Mouse (Mus musculus) heart, embryonic 10.5 days (tissue): Measurements from ENCODE around the gene Tuba1c. TPM values are rescaled to one million over a fixed set of nuclear protein-coding genes. Genes with fewer than 3 reads are reported as not detected.

Source experiments
- DNase-seq: peaks from one replicate; pipeline ENCODE4 v3.0.0-alpha.2; 2017; ENCODE audit warnings: low spot score
- H3K27ac ChIP-seq: fragments of 300-500 bp; sonication (generic); 2 replicates; pipeline ENCODE4 v1.5.1; 2016; ENCODE audit warnings: mild to moderate bottlenecking
- H3K27me3 ChIP-seq: fragments of 300-500 bp; sonication (generic); 2 replicates; pipeline ENCODE4 v1.6.1; 2016; ENCODE audit warnings: mild to moderate bottlenecking; ENCODE audit not compliant: poor library complexity, insufficient read depth, severe bottlenecking
- H3K36me3 ChIP-seq: fragments of 300-500 bp; sonication (generic); 2 replicates; pipeline ENCODE4 v1.6.1; 2016; ENCODE audit warnings: mild to moderate bottlenecking, moderate library complexity
- H3K4me1 ChIP-seq: fragments of 300-500 bp; sonication (generic); 2 replicates; pipeline ENCODE4 v1.6.1; 2016; ENCODE audit warnings: mild to moderate bottlenecking
- H3K4me3 ChIP-seq: fragments of 300-500 bp; sonication (generic); 2 replicates; pipeline ENCODE4 v1.5.1; 2016; ENCODE audit warnings: mild to moderate bottlenecking, moderate library complexity
- H3K9me3 ChIP-seq: fragments of 300-500 bp; sonication (generic); 2 replicates; pipeline ENCODE4 v1.6.1; 2016; ENCODE audit warnings: mild to moderate bottlenecking, moderate library complexity
- WGBS: fragments of 180-500 bp; shearing (Covaris S2); methylation state at CpG from one replicate; pipeline ENCODE4 v1.1.7; 2016; 5-methylcytosine and 5-hydroxymethylcytosine counted together
- polyA plus RNA-seq: library from polyadenylated mRNA; unstranded; fragments of >200 nt; fragmentation: Nextera tagmentation; extraction: Ambion mirVana; gene quantifications from 2 replicates; pipeline ENCODE4 v1.2.1, GENCODE M21; 2016

The Tuba1c gene
- polyA plus RNA-seq, 1 experiment from 2014 or later: 172 TPM

DNA sequence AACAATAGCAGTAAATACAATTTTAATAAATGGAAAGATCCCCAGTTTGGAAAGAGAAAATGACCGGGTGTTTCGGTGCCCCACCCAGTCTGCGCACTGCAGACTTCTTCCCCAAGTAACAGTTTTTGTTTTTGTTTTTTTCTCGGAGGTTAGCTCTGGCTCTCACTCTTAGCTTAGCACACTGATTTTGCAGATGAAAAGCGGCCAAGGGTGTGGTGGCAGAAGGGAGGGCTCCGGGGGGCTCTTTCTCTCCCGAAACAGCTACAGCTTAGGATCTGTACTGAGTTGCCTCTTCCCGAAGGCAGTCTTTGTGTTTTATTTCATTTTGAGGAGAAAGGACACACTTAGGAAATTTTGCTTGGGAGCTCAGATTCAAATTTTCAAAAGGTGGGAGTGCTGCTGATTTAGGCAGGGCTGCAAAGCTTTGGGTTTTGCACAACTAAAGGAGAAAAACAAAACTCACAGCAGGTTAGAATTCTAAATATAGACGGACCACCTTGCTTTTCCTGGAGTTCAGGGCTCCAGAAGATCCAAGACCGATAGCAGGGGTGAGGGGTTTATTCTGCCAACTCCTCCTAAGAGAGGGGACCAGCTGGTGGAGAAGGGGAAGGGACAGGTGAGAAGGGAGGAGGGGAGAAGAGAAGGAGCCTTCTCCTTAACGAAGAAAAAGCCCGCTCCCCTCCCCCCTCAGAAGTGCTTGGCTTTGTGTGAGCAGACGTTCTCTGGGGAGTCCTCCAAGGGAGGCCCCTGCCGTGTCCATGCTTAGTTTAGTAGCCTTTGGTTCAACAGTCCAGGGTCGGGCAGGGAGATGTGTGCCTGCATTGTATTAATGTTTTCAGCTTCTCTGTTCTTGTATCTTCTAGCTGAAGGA is 38.8 kb upstream of the Tuba1c start:
- Histone ChIP-seq H3K27ac (peak overlapping the region; percentile 94), H3K4me1 (peaks cover 77% of the 10 kb centered on the region), H3K36me3 (no peaks in the 10 kb centered on the region), H3K9me3 (no peaks in the 10 kb centered on the region), H3K4me3 (peak overlapping the region; percentile 19), H3K27me3 (no peaks in the 10 kb centered on the region)
- DNase-seq: no peak
- WGBS: 23% methylated on average over 15 of the region's 15 CpGs

DNA sequence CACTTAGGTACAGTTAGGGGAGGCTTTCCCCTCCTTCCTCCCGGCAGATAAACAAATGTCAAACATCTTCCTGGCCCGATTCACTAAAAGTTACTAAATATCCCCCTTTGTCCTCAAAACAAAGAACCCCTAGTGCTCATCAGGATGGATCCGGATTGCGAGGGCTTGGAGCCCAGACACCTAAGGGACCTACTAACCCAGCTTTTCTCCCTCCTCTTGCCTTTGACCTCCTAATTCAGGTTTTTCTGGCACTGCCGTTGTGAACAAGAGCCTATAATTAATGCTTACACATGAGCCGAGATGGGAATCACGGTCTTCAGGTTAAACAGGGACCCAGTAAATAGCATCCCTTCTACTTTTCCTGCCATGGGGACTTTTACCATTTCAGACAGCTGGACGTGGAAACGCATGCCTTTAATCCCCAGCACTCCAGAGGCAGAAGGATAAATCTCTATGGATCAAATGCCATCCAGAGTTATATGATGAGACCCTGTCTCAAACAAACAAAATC is 38.1 kb upstream of the Tuba1c start:
- no peaks in the 10 kb centered on the region for H3K27me3 ChIP-seq
- WGBS: 32% methylated on average over 9 of the region's 9 CpGs
- H3K4me1 ChIP-seq: peaks cover 79% of the 10 kb centered on the region
- H3K36me3 ChIP-seq: no peaks in the 10 kb centered on the region
- DNase-seq: no peak
- H3K27ac ChIP-seq: peak overlapping the region; percentile 94
- H3K9me3 ChIP-seq: no peaks in the 10 kb centered on the region
- peak overlapping the region; percentile 19; the same call in 1 of the 2 replicates for H3K4me3 ChIP-seq

DNA sequence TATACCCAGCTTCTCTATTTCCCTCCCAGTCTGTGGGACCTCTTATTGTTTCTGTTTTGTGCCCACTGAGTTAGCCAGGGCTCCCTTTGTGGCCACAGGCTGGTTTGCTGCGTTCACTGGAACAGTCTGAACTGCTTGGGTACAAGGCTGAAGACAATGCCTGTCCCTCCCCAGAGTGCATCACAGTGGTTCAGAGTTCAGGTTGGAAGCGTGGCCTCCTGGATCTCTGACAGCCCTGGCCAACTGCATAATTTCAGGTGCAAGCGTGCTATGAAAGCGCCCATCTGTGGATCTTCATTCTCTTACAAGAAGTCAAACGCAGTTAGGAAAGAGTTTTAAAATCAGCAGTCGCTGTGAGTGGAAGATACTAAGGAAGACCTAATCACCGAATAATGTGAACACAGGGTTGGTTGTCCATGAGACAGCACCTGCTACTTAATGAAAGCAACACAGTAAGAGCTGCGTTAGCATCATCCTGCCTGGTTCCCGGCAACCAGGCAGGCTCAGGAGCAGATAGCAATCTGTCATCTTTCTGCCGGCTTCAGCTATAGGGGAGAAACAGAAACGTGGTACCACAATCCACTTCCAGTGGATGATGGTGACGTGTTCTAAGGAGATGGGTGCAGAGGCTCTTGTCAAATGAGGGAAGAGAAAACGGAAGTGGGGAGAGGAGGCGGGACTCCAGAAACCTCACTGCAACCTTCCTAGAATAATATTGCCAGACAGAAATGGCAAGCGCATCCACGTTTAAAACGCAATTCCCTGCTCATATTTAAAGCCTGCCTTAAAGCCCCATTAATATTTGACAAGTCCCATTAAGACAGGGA is 37.4 kb upstream of the Tuba1c start:
- Histone ChIP-seq H3K4me1 (peaks cover 79% of the 10 kb centered on the region), H3K36me3 (no peaks in the 10 kb centered on the region), H3K4me3 (peak overlapping the region; percentile 53), H3K27ac (peak overlapping the region; percentile 94), H3K27me3 (no peaks in the 10 kb centered on the region), H3K9me3 (no peaks in the 10 kb centered on the region)
- no peak for DNase-seq
- WGBS: 34% methylated on average over 17 of the region's 17 CpGs

DNA sequence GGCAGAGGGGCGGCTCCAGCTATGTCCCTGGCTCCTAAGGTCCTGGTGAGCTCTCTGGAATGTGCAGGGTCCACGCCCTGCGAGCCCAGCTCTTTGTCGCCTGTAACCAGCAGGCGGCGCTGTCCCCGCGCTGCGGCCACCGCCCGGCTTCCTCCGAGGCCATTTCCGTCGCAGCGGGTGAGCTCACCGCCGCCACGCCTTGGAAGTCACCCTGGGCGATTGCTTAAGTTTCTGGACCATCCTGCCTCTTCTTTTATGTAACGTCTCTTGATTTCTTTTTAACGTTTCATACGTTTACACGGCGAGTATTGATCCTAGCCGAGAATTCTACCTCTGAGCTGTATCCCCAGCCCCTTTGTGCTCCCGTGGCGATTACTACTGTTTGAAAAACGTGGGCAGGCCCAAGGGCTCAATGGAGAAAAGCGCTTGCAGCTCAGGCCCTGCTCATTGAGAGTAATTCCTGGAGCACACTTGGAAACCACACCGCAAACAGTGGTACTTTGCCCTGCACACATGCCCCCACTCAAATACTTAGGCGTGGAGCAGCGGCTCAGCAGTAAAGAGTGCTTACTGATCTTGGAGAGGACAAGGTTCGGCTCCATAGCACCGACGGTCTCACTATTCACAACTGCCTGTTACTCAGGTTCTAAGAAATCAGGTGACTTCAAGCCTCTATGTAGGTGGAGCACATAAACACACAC is 36.4 kb upstream of the Tuba1c start:
- Histone ChIP-seq H3K4me1 (peaks cover 79% of the 10 kb centered on the region), H3K27ac (peak overlapping the region; percentile 94), H3K36me3 (no peaks in the 10 kb centered on the region), H3K9me3 (no peaks in the 10 kb centered on the region), H3K27me3 (no peaks in the 10 kb centered on the region), H3K4me3 (peak overlapping the region; percentile 53)
- DNase-seq: peak; percentile 97
- 6% methylated on average over 35 of the region's 35 CpGs for WGBS

DNA sequence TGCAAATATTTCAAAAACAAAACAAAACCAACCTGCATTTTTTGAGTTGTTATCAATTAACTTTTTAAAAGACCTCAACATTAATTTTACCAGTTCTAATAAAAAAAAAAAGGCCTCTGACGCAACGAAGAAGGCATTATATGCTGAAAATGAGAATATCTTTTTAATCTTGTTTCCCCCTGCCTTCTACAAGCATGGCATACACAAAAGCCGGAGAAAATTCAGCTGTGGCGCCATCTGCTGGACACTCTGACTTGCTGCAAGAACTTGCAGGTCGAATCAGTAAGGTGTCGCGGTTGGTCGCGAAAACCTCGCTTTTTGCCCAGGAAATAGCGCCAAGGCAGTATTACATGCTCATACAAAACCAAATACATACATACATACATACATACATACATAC is 35.8 kb upstream of the Tuba1c start:
- DNase-seq: peak; percentile 95
- WGBS: 2% methylated on average over 11 of the region's 11 CpGs
- H3K9me3 ChIP-seq: no peaks in the 10 kb centered on the region
- no peaks in the 10 kb centered on the region for H3K27me3 ChIP-seq
- H3K36me3 ChIP-seq: no peaks in the 10 kb centered on the region
- 0 out of 2 replicates have a peak overlapping the region, but pooled peaks have one; percentile 53 for H3K4me3 ChIP-seq
- peak overlapping the region; percentile 94 for H3K27ac ChIP-seq
- H3K4me1 ChIP-seq: peaks cover 81% of the 10 kb centered on the region

DNA sequence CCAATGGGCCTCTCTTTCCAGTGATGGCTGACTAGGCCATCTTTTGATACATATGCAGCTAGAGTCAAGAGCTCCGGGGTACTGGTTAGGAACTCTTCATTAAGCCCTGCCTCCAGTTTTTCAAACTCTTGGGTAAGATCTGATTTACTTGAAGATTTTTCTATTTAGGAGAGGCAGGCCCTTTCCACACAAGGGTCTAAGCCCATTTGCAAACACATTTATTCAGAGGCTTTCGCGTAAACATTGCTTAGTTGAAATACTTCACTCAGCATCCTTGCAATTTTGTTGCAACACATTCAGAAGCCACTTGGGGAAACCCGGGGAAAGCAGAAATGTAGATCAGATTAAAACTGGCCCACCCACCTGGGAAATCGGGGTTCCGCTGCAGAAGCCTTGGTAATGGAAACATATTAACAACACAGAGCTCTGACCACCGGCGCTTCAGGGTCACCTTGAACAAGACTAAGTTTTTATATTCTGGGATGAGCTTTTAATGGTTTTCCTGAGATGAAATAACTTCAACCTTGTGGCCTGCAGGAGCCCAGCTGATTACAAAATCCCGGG is 34.7 kb upstream of the Tuba1c start:
- Histone ChIP-seq H3K9me3 (no peaks in the 10 kb centered on the region), H3K36me3 (no peaks in the 10 kb centered on the region), H3K27me3 (no peaks in the 10 kb centered on the region), H3K4me1 (peaks cover 71% of the 10 kb centered on the region), H3K4me3 (no peak overlapping the region), H3K27ac (peak overlapping the region; percentile 77)
- DNase-seq: no peak
- 78% methylated on average over 9 of the region's 9 CpGs for WGBS

DNA sequence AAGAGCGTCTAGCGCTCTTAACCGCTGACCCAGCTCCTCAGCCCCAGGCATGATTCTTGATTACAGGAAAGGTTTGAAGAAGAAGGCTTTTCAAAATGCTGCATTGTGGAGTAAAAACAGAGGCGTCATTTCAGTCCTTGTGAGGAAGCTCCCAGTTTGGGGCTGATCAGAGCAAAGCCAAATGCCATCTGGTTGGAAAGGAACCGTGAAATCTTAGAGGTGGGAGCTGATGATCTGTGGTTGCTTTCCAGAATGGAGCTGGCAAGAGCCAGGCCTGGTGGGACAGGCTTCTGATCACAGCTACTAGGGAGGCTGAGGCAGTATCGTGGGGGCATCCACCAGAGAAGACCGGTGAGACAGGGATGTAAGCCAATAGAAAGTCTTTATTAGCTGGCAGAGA is 32.9 kb upstream of the Tuba1c start:
- no peaks in the 10 kb centered on the region for H3K36me3 ChIP-seq
- no peaks in the 10 kb centered on the region for H3K27me3 ChIP-seq
- peak overlapping the region; percentile 83 for H3K27ac ChIP-seq
- no peak overlapping the region for H3K4me3 ChIP-seq
- WGBS: 81% methylated on average over 7 of the region's 7 CpGs
- H3K9me3 ChIP-seq: no peaks in the 10 kb centered on the region
- H3K4me1 ChIP-seq: peaks cover 69% of the 10 kb centered on the region
- no peak for DNase-seq

DNA sequence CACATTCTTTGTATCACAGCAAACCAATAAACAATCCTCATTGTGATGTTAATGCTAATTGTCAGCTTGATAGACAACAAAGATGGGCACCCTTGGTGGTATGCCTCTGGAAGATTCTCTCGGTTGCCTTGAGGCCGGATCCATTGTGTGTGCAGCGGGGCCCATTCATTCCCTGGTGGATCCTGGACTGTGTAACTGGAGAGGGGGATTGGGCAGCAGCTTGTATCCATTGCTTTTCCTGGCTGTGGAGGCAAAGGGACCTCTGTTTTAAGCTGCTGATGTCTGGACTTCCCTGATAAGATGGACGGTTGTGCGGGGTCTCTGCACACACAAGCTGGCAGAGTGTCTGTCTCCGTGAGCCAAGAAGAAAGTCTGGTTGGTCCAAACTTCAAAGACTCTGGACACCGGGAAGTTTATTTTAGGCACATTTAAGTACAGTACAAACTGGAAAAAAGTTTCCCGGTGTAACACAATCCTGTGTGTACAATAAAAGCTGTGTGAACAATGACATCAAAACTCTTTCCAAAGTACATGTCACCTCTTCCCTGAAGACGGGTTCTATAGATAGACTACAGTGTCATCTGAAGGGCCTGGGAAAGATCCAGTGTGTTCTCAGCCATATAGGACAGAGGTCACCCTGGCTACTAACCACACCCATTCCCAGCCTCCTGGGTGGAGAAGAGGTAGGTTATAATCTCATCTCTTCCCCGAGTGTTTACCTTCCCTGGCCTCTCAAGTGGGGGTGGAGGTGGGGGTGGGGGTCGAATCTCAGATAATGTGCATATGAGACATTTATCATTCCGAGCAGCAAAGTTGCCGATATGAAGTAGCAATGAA is 31.5 kb upstream of the Tuba1c start:
- H3K27ac ChIP-seq: peak overlapping the region; percentile 88
- peaks cover 61% of the 10 kb centered on the region for H3K4me1 ChIP-seq

DNA sequence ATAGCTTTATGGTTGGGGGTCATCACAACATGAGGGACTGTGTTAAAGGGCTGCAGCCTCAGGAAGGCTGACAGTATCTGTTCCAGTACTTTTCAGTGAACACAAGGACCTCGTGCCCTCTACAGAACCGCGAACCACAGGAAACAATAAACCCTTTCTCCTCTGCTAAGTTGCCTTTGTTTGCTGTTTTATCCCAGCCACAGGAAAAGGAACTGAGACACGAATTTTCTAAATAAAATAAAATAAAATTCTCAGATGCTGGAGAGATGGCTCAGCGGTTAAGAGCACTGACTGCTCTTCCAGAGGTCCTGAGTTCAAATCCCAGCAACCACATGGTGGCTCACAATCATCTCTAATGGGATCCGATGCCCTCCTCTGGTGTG is 30.9 kb upstream of the Tuba1c start:
- peaks cover 7% of the 10 kb centered on the region; the same call in 1 of the 2 replicates for H3K27me3 ChIP-seq
- WGBS: 47% methylated on average over 6 of the region's 6 CpGs
- peaks cover 56% of the 10 kb centered on the region for H3K4me1 ChIP-seq
- H3K9me3 ChIP-seq: no peaks in the 10 kb centered on the region
- peak overlapping the region; percentile 88 for H3K27ac ChIP-seq
- no peaks in the 10 kb centered on the region for H3K36me3 ChIP-seq
- H3K4me3 ChIP-seq: no peak overlapping the region; the same call in 1 of the 2 replicates
- DNase-seq: no peak

More for the DNA sequence above, 31.5 kb upstream of the Tuba1c start:
- no peaks in the 10 kb centered on the region for H3K9me3 ChIP-seq
- 20% methylated on average over 13 of the region's 13 CpGs for WGBS
- peaks cover 7% of the 10 kb centered on the region; the same call in 1 of the 2 replicates for H3K27me3 ChIP-seq
- DNase-seq: peak; percentile 84
- no peaks in the 10 kb centered on the region for H3K36me3 ChIP-seq
- no peak overlapping the region; the same call in 1 of the 2 replicates for H3K4me3 ChIP-seq

DNA sequence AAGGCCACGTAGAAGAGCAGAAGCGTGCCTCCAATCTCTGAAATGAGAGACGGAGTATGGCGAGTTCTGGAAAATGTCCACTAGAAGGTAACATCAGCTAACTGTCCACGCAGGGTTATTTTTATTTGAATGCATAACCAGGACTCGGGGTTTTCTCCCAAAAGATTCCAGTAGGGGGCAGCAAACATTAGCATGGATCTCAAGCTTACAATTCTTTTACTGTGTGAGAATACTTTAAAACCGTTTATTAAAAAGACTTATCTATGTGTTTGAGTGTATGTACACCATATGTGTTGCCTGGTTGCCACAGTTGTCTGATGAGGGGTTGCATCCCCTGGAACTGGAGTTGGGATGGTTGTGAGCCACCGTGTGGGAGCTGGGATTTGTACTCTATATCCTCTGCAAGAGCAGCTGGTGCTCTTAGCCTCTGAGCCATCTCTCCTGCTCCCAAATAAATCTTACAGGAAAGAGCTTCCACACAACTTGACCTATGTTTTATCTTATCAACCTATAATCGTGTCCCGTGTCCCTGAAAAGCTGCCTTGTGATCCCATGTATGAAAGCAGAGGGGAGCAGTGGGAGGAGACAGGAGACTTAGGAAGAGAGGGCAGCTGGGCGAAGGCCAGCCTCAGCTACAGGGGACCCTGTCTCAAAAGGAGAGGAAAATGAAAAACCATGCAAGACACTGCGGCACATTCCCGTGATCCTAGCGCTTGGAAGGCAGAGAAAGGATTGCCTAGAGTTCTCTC is 29.0 kb upstream of the Tuba1c start:
- H3K27me3 ChIP-seq: peaks cover 7% of the 10 kb centered on the region; the same call in 1 of the 2 replicates
- peak overlapping the region; percentile 80 for H3K27ac ChIP-seq
- no peaks in the 10 kb centered on the region for H3K9me3 ChIP-seq
- 33% methylated on average over 14 of the region's 14 CpGs for WGBS
- H3K4me3 ChIP-seq: peak overlapping the region; percentile 48
- H3K4me1 ChIP-seq: peaks cover 48% of the 10 kb centered on the region
- H3K36me3 ChIP-seq: no peaks in the 10 kb centered on the region
- no peak for DNase-seq

DNA sequence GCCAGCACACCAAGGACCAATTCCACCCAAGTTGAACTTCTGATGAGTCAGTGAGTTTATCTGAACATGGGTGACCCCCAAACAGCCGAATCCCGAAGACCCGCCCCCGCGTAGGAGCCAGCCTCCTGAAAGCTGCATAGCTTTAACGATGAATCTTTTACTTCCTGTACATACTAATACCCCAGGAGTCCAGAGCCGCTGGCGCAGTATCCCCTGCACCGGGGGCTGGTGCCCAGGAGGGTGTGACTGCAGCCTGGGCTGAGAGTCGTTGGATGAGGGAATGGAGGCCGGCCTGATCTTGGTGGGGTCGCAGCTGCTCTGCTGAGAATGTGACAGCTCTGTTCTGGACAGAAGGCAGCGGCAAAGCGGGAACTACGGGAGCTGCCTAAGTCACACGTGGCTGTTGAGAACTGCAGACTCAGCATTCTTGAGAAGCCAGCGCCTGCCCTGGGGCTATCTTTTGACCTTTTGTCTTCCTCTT is 28.2 kb upstream of the Tuba1c start:
- 8% methylated on average over 17 of the region's 17 CpGs for WGBS
- peaks cover 7% of the 10 kb centered on the region; the same call in 1 of the 2 replicates for H3K27me3 ChIP-seq
- DNase-seq: no peak
- H3K4me3 ChIP-seq: peak overlapping the region; percentile 48
- H3K9me3 ChIP-seq: no peaks in the 10 kb centered on the region
- peak overlapping the region; percentile 80 for H3K27ac ChIP-seq
- H3K4me1 ChIP-seq: peaks cover 43% of the 10 kb centered on the region
- H3K36me3 ChIP-seq: no peaks in the 10 kb centered on the region
